Mouse (Mus musculus): ENCODE data around the gene Ptbp1. TPM values are rescaled to one million over a fixed set of nuclear protein-coding genes. Genes with fewer than 3 reads are reported as not detected.
A peak's percentile ranks its signal among the peaks of the same experiment; 100 is the strongest.
"Not testable (repeated sequence)": the region's sequence is repeated elsewhere in the genome, so short reads cannot be mapped to it uniquely, and the experiment has no call there.

Gene Ptbp1
- polyA plus RNA-seq, 1 experiment, result 188 TPM

DNA sequence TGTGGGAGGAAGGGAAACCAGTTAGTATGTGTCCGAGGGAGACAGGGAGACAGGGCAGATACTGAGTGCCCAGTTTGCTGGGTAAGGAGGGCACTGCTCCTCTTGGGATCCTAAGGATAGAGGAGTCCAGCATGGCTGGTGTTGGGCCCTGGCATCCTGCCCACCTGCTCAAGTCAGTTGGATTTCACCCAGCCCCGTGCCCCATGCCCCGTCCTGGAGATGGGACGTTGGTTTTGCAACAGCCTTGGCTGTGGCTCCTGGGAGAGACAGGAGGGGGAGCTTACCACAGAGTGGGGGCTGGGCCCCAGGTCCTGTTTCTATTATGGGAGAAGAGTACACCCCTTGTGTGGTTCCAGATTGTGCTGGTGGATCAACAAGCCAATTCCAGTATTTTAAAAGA lies 30.2 kb downstream of the Ptbp1 start:
- no peak overlapping the region for H3K27ac ChIP-seq (ENCODE audit: control insufficient read depth, insufficient read depth, low read depth, low read length, poor library complexity)
- H3K4me3 ChIP-seq (replicated peaks; ENCODE audit: control insufficient read depth, low read depth, low read length), result no peak overlapping the region
- peaks cover 12% of the 10 kb centered on the region; the same call in 1 of the 2 replicates for H3K4me1 ChIP-seq (ENCODE audit: control insufficient read depth, insufficient read depth, low read length)
- WGBS, result 11% methylated on average over 4 of the region's 4 CpGs
- TF ChIP-seq CTCF (IDR thresholded peaks at IDR 0.05; ENCODE audit: control insufficient read depth, insufficient read depth, low read length), result no peak
- no peak for TF ChIP-seq POLR2A (IDR thresholded peaks at IDR 0.05; ENCODE audit: borderline replicate concordance, control insufficient read depth, low read depth, low read length)

- 27% methylated on average over 3 of the region's 3 CpGs for WGBS
Observed at GRCm38 (mm10) chr10:79884938-79885337, 30.7 kb downstream of the Ptbp1 start.

GRCm38 (mm10) chr10:79886054-79886453 lies 31.8 kb downstream of the Ptbp1 start, which contains the start of gene Elane:
Elane (plus strand) TSS chr10:79886247.
- no peak for TF ChIP-seq CTCF (IDR thresholded peaks at IDR 0.05; ENCODE audit: control insufficient read depth, insufficient read depth, low read length)
- no peak for TF ChIP-seq POLR2A (IDR thresholded peaks at IDR 0.05; ENCODE audit: borderline replicate concordance, control insufficient read depth, low read depth, low read length)
- 21% methylated on average over 6 of the region's 6 CpGs for WGBS
- H3K27ac ChIP-seq (ENCODE audit: control insufficient read depth, insufficient read depth, low read depth, low read length, poor library complexity), result peak within 1 kb of the TSS; percentile 21; the same call in 1 of the 2 replicates
- H3K4me1 ChIP-seq (ENCODE audit: control insufficient read depth, insufficient read depth, low read length), result peaks cover 6% of the 10 kb centered on the region; the same call in 1 of the 2 replicates
- peak within 1 kb of the TSS; percentile 12 for H3K4me3 ChIP-seq (replicated peaks; ENCODE audit: control insufficient read depth, low read depth, low read length)

More at GRCm38 (mm10) chr10:79884938-79885337, 30.7 kb downstream of the Ptbp1 start:
- Histone ChIP-seq H3K27ac (ENCODE audit: control insufficient read depth, insufficient read depth, low read depth, low read length, poor library complexity) (peak overlapping the region; percentile 21; the same call in 1 of the 2 replicates), H3K4me1 (ENCODE audit: control insufficient read depth, insufficient read depth, low read length) (peaks cover 12% of the 10 kb centered on the region; the same call in 1 of the 2 replicates)
- H3K4me3 ChIP-seq (replicated peaks; ENCODE audit: control insufficient read depth, low read depth, low read length), result not testable (repeated sequence)

DNA sequence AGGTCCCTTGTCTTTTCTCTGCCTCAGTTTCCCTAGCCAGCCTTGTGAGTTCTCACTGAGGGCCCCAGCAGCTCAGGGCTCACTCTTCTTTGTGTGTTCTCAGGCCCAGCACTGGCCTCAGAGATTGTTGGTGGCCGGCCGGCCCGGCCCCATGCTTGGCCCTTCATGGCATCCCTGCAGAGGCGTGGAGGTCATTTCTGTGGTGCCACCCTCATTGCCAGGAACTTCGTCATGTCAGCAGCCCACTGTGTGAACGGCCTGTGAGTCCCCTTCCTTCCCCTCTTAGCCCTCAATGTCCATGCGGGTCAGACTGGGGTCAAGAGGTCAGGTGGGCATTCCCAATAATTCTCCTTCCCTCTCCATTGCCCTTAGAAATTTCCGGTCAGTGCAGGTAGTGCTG lies 32.4 kb downstream of the Ptbp1 start:
- TF ChIP-seq CTCF (IDR thresholded peaks at IDR 0.05; ENCODE audit: control insufficient read depth, insufficient read depth, low read length), result no peak
- no peak for TF ChIP-seq POLR2A (IDR thresholded peaks at IDR 0.05; ENCODE audit: borderline replicate concordance, control insufficient read depth, low read depth, low read length)
- peaks cover 6% of the 10 kb centered on the region; the same call in 1 of the 2 replicates for H3K4me1 ChIP-seq (ENCODE audit: control insufficient read depth, insufficient read depth, low read length)
- WGBS, result 55% methylated on average over 8 of the region's 8 CpGs
- peak overlapping the region; percentile 12 for H3K4me3 ChIP-seq (replicated peaks; ENCODE audit: control insufficient read depth, low read depth, low read length)
- H3K27ac ChIP-seq (ENCODE audit: control insufficient read depth, insufficient read depth, low read depth, low read length, poor library complexity), result no peak overlapping the region

- no peak for TF ChIP-seq CTCF (IDR thresholded peaks at IDR 0.05; ENCODE audit: control insufficient read depth, insufficient read depth, low read length)
- no peak for TF ChIP-seq POLR2A (IDR thresholded peaks at IDR 0.05; ENCODE audit: borderline replicate concordance, control insufficient read depth, low read depth, low read length)
- H3K27ac ChIP-seq (ENCODE audit: control insufficient read depth, insufficient read depth, low read depth, low read length, poor library complexity), result no peak overlapping the region
Observed at GRCm38 (mm10) chr10:79889386-79889785, 35.2 kb downstream of the Ptbp1 start.

DNA sequence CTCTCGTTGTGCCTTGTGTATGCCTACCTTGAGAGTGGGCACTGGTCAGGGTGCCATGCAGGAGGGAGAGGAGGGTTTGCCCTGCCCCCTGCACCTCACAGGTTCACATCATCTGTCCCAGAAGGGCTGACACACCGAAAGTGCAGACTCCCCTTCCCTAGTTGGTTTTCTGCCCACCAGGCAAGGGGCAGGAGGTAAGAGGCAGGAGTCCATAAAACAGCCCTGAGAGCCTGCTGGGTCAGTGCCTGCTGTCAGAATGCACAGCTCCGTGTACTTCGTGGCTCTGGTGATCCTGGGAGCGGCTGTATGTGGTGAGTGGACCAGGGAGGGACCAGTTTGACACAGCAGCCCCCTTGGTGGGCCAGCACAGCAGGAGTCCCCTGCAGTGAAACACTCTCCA lies 36.4 kb downstream of the Ptbp1 start, which contains the start of gene Cfd:
Cfd (plus strand) TSS at position 184 of the 400 bp plus-strand sequence.
- no peak within 1 kb of the TSS for H3K4me3 ChIP-seq (replicated peaks; ENCODE audit: control insufficient read depth, low read depth, low read length)
- no peak for TF ChIP-seq CTCF (IDR thresholded peaks at IDR 0.05; ENCODE audit: control insufficient read depth, insufficient read depth, low read length)
- TF ChIP-seq POLR2A (IDR thresholded peaks at IDR 0.05; ENCODE audit: borderline replicate concordance, control insufficient read depth, low read depth, low read length), result no peak
- H3K4me1 ChIP-seq (ENCODE audit: control insufficient read depth, insufficient read depth, low read length), result peaks cover 1% of the 10 kb centered on the region; the same call in 1 of the 2 replicates
- 66% methylated on average over 5 of the region's 5 CpGs for WGBS
- H3K27ac ChIP-seq (ENCODE audit: control insufficient read depth, insufficient read depth, low read depth, low read length, poor library complexity), result no peak within 1 kb of the TSS

More at GRCm38 (mm10) chr10:79889386-79889785, 35.2 kb downstream of the Ptbp1 start:
- Histone ChIP-seq H3K4me1 (ENCODE audit: control insufficient read depth, insufficient read depth, low read length) (peaks cover 4% of the 10 kb centered on the region; the same call in 1 of the 2 replicates), H3K4me3 (replicated peaks; ENCODE audit: control insufficient read depth, low read depth, low read length) (no peak overlapping the region)
- WGBS, result 7% methylated on average over 2 of the region's 2 CpGs

DNA sequence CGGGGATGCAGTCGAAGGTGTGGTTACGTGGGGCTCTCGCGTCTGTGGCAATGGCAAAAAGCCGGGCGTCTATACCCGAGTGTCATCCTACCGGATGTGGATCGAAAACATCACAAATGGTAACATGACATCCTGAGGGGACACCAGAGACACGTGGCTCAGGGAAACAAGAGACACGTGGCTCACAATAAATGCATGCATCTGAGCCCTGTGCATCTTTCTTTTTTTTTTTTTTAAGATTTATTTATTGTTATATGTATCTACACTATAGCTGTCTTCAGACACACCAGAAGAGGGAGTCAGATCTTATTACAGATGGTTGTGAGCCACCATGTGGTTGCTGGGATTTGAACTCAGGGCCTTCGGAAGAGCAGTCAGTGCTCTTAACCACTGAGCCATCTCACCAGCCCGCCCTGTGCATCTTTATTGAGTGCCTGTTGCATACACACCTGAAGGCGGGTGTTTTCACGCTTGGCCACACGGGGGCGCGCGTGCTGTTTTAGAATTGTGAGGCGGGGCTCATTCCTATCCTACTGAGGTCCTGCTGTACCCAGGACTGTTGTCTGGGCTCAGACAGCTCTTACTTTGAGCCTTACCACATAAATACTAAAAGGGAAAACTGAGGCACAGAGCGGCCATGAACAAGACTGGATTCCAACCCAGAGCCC lies 38.4 kb downstream of the Ptbp1 start:
- not testable (repeated sequence) for H3K4me3 ChIP-seq (replicated peaks; ENCODE audit: control insufficient read depth, low read depth, low read length); H3K27ac ChIP-seq (ENCODE audit: control insufficient read depth, insufficient read depth, low read depth, low read length, poor library complexity); H3K4me1 ChIP-seq (ENCODE audit: control insufficient read depth, insufficient read depth, low read length)
- 44% methylated on average over 22 of the region's 22 CpGs for WGBS
- peak; percentile 88 for TF ChIP-seq CTCF (IDR thresholded peaks at IDR 0.05; ENCODE audit: control insufficient read depth, insufficient read depth, low read length)

GRCm38 (mm10) chr10:79896306-79896705 lies 42.1 kb downstream of the Ptbp1 start:
- H3K27ac ChIP-seq (ENCODE audit: control insufficient read depth, insufficient read depth, low read depth, low read length, poor library complexity), result no peak overlapping the region
- no peak overlapping the region for H3K4me3 ChIP-seq (replicated peaks; ENCODE audit: control insufficient read depth, low read depth, low read length)
- 92% methylated on average over 16 of the region's 16 CpGs for WGBS
- no peak for TF ChIP-seq POLR2A (IDR thresholded peaks at IDR 0.05; ENCODE audit: borderline replicate concordance, control insufficient read depth, low read depth, low read length)
- TF ChIP-seq CTCF (IDR thresholded peaks at IDR 0.05; ENCODE audit: control insufficient read depth, insufficient read depth, low read length), result no peak
- H3K4me1 ChIP-seq (ENCODE audit: control insufficient read depth, insufficient read depth, low read length), result no peaks in the 10 kb centered on the region
